9 mouse cellular contexts compared by ENCODE assay signal in genomic region chr9:49975938-49976671, GRCm38 (mm10).
DNase-seq lines count a peak whose midpoint lies in the region; ATAC-seq and TF ChIP-seq lines count a peak whose summit lies in the region.
"Had no signal": no experiment of that assay in that cellular context is flagged by ENCODE, and none has a peak within 500 bp of the region (broad histone marks: within the 10 kb centered on the region; RNA-seq: fewer than 3 reads in every experiment).

No protein-coding gene starts in this region.

- no peaks in the 10 kb centered on the region for H3K9me3 ChIP-seq in hindbrain, embryonic 14.5 days (ENCODE audit: control insufficient read depth, low read length)
- H3K9me3 ChIP-seq: liver, embryonic 13.5 days had no signal

- ATAC-seq in hindbrain, embryonic 14.5 days (ENCODE audit: low FRiP score) = peak; percentile 79; the same call in 1 of the 2 replicates
- no peak for ATAC-seq in CD4-positive, CD25-positive, alpha-beta regulatory T cell, adult 4 months

- H3K4me2 ChIP-seq in hindbrain, embryonic 14.5 days (replicated peaks) = no peak overlapping the region
- H3K4me2 ChIP-seq: liver, embryonic 13.5 days had no signal

- H3K4me3 ChIP-seq in gastrocnemius, adult 2 months = peak overlapping the region; percentile 55
- H3K4me3 ChIP-seq in hindbrain, embryonic 14.5 days (replicated peaks; ENCODE audit: low read length) = no peak overlapping the region
- H3K4me3 ChIP-seq: liver, embryonic 13.5 days had no signal

- no peak for TF ChIP-seq CTCF in gastrocnemius, adult 2 months (IDR thresholded peaks at IDR 0.05)

- H3K4me1 ChIP-seq in hindbrain, embryonic 14.5 days (replicated peaks; ENCODE audit: control insufficient read depth, insufficient read depth, low read length) = peaks cover 6% of the 10 kb centered on the region; the same call in 1 of the 2 replicates
- H3K4me1 ChIP-seq: liver, embryonic 13.5 days had no signal

- no peak overlapping the region for H3K9ac ChIP-seq in hindbrain, embryonic 14.5 days
- H3K9ac ChIP-seq: liver, embryonic 13.5 days had no signal

- 54% methylated on average over 11 of the region's 11 CpGs for WGBS in hindbrain, embryonic 14.5 days

- H3K27me3 ChIP-seq in hindbrain, embryonic 14.5 days (ENCODE audit: control insufficient read depth, insufficient read depth, low read length) = no peaks in the 10 kb centered on the region
- H3K27me3 ChIP-seq: liver, embryonic 13.5 days had no signal

- H3K36me3 ChIP-seq in hindbrain, embryonic 14.5 days (replicated peaks; ENCODE audit: control insufficient read depth, insufficient read depth) = no peaks in the 10 kb centered on the region
- H3K36me3 ChIP-seq: liver, embryonic 13.5 days had no signal

- no peak overlapping the region for H3K27ac ChIP-seq in gastrocnemius, adult 2 months
- H3K27ac ChIP-seq in hindbrain, embryonic 14.5 days = no peak overlapping the region
- H3K27ac ChIP-seq: liver, embryonic 13.5 days had no signal

- DNase-seq in MN1 (ENCODE audit: low spot score) = peak; percentile 72
- DNase-seq in brain, embryonic 18.5 days (ENCODE audit: low read depth, low spot score) = peak; percentile 60
- DNase-seq in gastrocnemius, adult 2 months = peak; percentile 75
- DNase-seq in hindbrain, embryonic 14.5 days (ENCODE audit: low spot score) = peak; percentile 70
- DNase-seq in layer of hippocampus, postnatal 25 days (ENCODE audit: extremely low spot score in 1 of 2, low spot score in 1 of 2) = peak; percentile 27 to 40
- DNase-seq in lung, postnatal 4 days = peak; percentile 52 to 73
- peak; percentile 25 for DNase-seq in urinary bladder, postnatal 25 days (ENCODE audit: low spot score)
- DNase-seq: liver, embryonic 13.5 days had no signal

- intact Hi-C loops in gastrocnemius, adult 2 months (cut with DNase I) = no loop called here

Comparison
In these comparisons a context has a peak if more than half of its experiments do, and no peak if none do; other contexts are left out.
1. DNase-seq: peak in every context shown above with its lines; median percentile 75 in gastrocnemius, adult 2 months; 72 in MN1; 70 in hindbrain, embryonic 14.5 days; 62 in lung, postnatal 4 days; 60 in brain, embryonic 18.5 days; 34 in layer of hippocampus, postnatal 25 days; 25 in urinary bladder, postnatal 25 days.